Mouse (Mus musculus): Measurements from ENCODE around the gene Bex3.

Gene Bex3

DNA sequence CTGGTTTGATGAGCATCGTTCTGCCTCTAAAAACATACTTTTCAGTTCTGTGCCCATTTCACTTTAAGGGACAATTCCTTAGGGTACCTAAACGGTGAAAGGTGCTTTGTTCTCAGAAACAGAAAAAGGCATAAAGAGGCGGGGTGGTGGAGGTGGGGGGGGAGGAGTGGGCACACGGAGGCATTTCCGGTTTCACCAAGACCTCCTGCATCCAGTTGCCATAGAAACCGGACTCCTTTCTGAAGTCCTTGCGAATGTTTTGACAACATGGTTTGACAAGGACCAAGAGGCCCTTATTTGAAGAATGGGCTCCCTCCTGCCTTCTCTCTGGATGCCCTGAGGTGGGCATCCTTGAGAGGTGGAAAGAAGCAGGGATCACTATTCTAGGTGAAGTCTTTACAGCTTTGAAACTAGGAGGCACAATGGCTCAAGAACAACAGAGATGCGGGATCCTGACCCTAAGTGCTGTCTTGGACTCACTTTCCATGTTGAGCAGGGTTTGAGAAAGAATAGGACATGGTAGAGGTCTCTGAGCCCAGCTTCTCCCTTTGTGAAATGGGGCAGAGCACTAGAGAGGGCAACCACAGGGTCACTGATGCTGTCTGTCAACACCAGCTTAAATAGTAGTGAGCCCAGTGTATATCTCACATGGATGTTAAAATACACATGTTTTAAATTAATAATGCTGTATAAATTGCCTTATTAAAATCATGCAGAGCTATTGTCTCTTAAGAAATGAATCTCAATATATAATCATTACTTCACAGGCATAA, 43.9 kb downstream of the Bex3 start:
- no peak for DNase-seq (ENCODE audit: low spot score)

DNA sequence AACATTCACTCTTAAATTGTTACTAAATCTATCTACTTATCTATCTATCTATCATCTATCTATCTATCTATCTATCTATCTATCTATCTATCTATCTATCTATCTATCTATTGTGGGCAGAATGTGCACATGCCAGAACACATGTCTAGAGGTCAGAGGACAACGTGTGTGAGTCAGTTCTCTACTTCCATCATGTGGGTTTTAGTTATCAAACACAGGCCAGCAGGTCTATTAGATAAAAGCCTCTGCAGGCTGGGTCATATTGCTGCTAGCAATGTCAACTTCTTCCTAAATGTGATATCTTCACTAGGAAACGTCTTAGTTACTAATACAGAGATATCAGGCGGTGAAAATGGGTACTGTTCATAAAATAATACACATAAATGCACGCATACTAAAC, 49.9 kb downstream of the Bex3 start:
- no peak for DNase-seq (ENCODE audit: low spot score)
